Mouse (Mus musculus) brain, embryonic 14.5 days (tissue): Measurements from ENCODE around the gene Pdgfb.

ENCODE experiments used
- CTCF ChIP-seq: fragments of 200-500 bp; IDR thresholded peaks from 2 replicates; pipeline ENCODE4 v1.5.1; 2012; ENCODE audit warnings: inconsistent platforms, mild to moderate bottlenecking, moderate library complexity, borderline replicate concordance; ENCODE audit not compliant: insufficient read depth, insufficient read length; ENCODE audit errors: extremely low read depth
- POLR2A ChIP-seq: fragments of 200-500 bp; IDR thresholded peaks from 2 replicates; pipeline ENCODE4 v1.6.1; 2012; ENCODE audit warnings: mild to moderate bottlenecking, inconsistent platforms, borderline replicate concordance; ENCODE audit not compliant: poor library complexity, insufficient read depth, insufficient read length, severe bottlenecking; ENCODE audit errors: extremely low read depth

- TF ChIP-seq CTCF: no peak
- TF ChIP-seq POLR2A: no peak
Observed at GRCm38 (mm10) chr15:80051782-80052181, 37.0 kb upstream of the Pdgfb start.
